Mouse (Mus musculus) liver, embryonic 18 days (tissue): Measurements from ENCODE around the gene Scarf2. TPM values are rescaled to one million over a fixed set of nuclear protein-coding genes. Genes with fewer than 3 reads are reported as not detected.

Source experiments
- polyA plus RNA-seq: library from polyadenylated mRNA; depleted of rRNA; stranded (reverse); fragments of >200 nt; gene quantifications from 2 replicates; pipeline ENCODE4 v1.2.3, GENCODE M21; 2012; rRNA removed

Gene Scarf2
- 4.7 and 6.5 TPM in 2 replicates for polyA plus RNA-seq

DNA sequence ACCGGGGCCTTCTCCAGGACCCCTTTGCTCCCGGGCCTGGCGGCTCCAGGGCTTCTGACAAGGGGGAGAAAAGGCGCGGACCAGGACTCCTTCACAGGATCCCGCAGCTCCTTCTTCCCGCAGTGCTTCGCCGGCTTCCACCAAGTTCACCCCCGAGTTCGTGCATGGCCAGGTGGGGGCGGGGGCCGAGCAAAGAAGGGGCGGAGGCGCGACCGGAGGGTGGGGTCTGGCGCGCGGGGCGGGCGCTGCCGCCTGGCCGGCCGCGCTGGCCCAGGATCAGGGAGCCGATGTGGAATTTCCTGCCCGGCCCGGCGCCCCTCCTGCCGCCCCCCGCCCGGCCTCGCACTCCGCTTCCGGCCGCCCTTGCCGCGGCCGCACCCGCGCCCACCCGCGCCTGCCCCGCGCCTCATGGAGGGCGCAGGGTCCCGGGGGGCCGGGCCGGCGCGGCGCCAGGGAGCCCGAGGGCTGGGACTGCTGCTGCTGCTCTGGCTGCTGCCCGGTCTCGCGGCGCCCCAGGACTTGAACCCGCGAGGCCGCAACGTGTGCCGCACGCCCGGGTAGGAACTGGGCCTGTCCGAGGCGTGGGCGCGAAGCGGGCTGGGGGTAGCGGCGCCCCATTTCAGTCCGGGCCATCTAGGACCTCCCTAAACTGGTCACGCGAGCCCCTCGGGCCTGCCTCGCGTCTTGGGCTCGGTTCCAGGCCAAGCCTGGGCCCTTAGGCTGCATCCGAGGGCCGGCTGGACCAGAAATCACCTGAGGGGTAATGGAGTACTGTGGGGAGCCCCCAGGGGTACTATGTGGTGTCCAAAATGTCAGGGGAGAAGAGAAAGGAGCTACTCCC lies at the start of gene Scarf2:
TSS of gene Scarf2 (plus strand) at position 312 of the 841 bp plus-strand sequence.

DNA sequence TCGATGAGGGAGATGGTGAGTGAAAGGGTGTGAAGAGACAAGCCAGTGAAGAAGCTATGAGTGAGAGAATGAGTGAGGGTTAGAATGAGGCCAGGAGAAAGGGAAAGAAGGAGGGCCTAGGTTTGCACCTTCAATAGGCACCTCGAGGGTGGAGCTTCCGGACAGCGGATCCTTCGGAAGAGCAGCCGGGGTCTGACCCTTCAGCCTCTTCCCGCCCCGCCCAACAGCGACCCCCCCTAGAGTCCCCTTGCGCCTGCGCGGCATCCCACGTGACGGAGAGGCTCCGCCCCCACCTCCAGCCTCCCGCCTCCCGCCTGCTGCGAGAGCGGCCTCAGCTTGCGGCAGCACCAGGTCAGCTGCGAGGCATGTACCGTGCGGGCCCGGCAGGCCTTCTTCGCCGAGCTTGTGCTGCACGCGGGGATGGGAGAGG lies 37.7 kb upstream of the Scarf2 start, which contains the start of gene Klhl22:
TSS of gene Klhl22 (plus strand) at position 275 of the 430 bp plus-strand sequence.

DNA sequence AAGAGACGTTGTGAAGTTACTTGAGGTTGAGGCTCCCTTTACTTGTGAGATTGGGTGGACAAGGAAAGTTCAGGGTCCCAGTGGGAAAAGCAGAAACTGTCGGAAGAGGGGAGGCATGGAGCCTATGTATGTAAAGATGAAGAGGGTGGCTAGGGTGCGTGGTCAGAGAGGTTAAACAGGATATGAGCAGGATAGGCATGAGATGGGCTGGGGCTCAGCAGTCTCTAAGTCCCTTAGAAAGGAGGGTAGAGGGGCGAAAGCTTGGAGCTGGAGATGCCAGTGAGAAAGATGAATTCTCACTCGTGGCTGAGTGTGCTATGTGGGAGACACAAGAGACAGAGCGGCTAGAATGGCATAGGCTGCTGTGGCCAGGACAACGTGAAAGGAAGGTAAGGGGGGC lies 35.7 kb downstream of the Scarf2 start, which contains the start of gene B830017H08Rik:
TSS of gene B830017H08Rik (plus strand) at position 301 of the 400 bp plus-strand sequence.

DNA sequence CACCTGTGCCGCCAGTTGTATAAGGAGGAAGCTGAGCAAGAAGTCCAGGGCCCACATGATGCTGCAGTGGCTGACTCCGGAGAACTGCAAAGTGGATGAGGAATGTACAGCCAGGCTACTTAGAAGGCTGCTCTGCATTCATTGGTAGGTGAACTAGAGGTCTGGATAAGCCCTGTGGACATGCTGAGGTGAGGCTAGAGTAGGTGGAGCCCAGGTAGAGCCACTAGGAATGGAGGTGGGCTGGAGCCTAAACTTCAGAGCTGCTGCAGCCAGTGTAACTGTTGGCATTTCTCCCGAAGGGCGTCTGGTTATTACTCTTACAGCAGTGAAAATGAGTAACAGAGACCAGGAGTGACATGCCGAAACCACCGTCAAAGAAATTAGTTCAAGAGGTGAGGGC lies 41.0 kb downstream of the Scarf2 start, which contains the start of gene Car15:
TSS of gene Car15 (minus strand) at position 314 of the 400 bp plus-strand sequence.

Other genes starting within 250 kb of the Scarf2 start
- gene Lrrc74b, start 236.0 kb upstream of the Scarf2 start, polyA plus RNA-seq, result 0.06 and 0.11 TPM in 2 replicates
- 0.08 and 0.10 TPM in 2 replicates for gene P2rx6, start 235.4 kb upstream of the Scarf2 start, polyA plus RNA-seq
- 5.4 and 6.0 TPM in 2 replicates for gene Slc7a4, start 214.1 kb upstream of the Scarf2 start, polyA plus RNA-seq
- gene Smpd4, start 177.9 kb upstream of the Scarf2 start, polyA plus RNA-seq, result 17.5 and 17.6 TPM in 2 replicates
- gene Ccdc74a, start 150.8 kb upstream of the Scarf2 start, polyA plus RNA-seq, result 1.6 and 1.8 TPM in 2 replicates
- gene Med15, start 64.4 kb upstream of the Scarf2 start, polyA plus RNA-seq, result 12.6 and 18.0 TPM in 2 replicates
- gene Klhl22, start 37.7 kb upstream of the Scarf2 start, polyA plus RNA-seq, result 14.3 and 15.0 TPM in 2 replicates
- gene B830017H08Rik, start 35.8 kb downstream of the Scarf2 start, polyA plus RNA-seq, result not detected in 2 replicates
- gene Car15, start 41.1 kb downstream of the Scarf2 start, polyA plus RNA-seq, result 1.0 and 1.6 TPM in 2 replicates
- gene Gm20518, start 94.4 kb downstream of the Scarf2 start, polyA plus RNA-seq, result 0.13 and 0.24 TPM in 2 replicates
- 0.02 and 0.03 TPM in 2 replicates for gene Tssk1, start 96.9 kb downstream of the Scarf2 start, polyA plus RNA-seq
- gene Dgcr2, start 101.3 kb downstream of the Scarf2 start, polyA plus RNA-seq, result 20.8 and 21.7 TPM in 2 replicates
- not detected in 2 replicates for gene Tssk2, start 101.4 kb downstream of the Scarf2 start, polyA plus RNA-seq
- 7.2 and 8.3 TPM in 2 replicates for gene Ess2, start 114.1 kb downstream of the Scarf2 start, polyA plus RNA-seq
- not detected in 2 replicates for gene Gsc2, start 117.8 kb downstream of the Scarf2 start, polyA plus RNA-seq
- gene Slc25a1, start 130.9 kb downstream of the Scarf2 start, polyA plus RNA-seq, result 48.8 and 59.1 TPM in 2 replicates
- gene Vpreb2, start 183.1 kb downstream of the Scarf2 start, polyA plus RNA-seq, result 3.2 and 5.8 TPM in 2 replicates